Comparison of ENCODE assay signal across 9 mouse cellular contexts in the genomic region with DNA sequence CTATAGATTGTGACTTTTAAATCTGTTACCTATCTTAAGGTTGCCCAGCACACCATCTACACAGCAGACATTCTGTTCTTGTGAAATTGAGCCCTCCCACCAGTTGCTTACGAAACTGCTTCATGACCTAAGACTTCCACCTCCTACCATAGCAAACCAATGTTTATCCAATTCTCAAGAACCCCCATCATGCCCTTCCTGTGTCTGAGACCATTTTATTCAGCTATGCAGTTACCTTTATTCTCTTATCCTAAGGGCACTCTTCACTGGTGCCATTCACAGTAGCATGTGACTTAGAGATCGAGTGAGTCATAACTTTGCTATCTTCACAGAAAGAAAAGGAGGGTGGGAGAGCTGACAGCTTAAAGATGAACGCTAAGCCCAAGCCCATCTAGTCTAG. TPM values are rescaled to one million over a fixed set of nuclear protein-coding genes. Genes with fewer than 3 reads are reported as not detected.
A peak's percentile ranks its signal among the peaks of the same experiment; 100 is the strongest.
DNase-seq lines count a peak whose midpoint lies in the region; ATAC-seq lines count a peak whose summit lies in the region.
"Had no signal": no experiment of that assay in that cellular context is flagged by ENCODE, and none has a peak within 500 bp of the region (broad histone marks: within the 10 kb centered on the region; RNA-seq: fewer than 3 reads in every experiment).

No protein-coding gene starts in this region.

- H3K36me3 ChIP-seq in midbrain, embryonic 14.5 days (ENCODE audit: control insufficient read depth, insufficient read depth, low read length), result no peaks in the 10 kb centered on the region

- H3K27me3 ChIP-seq in midbrain, embryonic 14.5 days (ENCODE audit: control insufficient read depth, insufficient read depth, low read length), result no peaks in the 10 kb centered on the region; the same call in 1 of the 2 replicates
- H3K27me3 ChIP-seq: Patski had no signal

- no peaks in the 10 kb centered on the region for H3K9me3 ChIP-seq in midbrain, embryonic 14.5 days (ENCODE audit: control insufficient read depth, low read length)

- ATAC-seq in inflammation-experienced regulatory T-cells, adult 6 months, result peak; percentile 8
- ATAC-seq in midbrain, embryonic 14.5 days (ENCODE audit: low FRiP score, low TSS enrichment), result no peak
- ATAC-seq: Patski had no signal

- H3K4me2 ChIP-seq in midbrain, embryonic 14.5 days (ENCODE audit: low read length), result peak overlapping the region; percentile 76

- H3K9ac ChIP-seq in midbrain, embryonic 14.5 days (replicated peaks; ENCODE audit: low read length), result no peak overlapping the region

- intact Hi-C loops in heart, postnatal 10 days (cut with DNase I), result loop anchor here (2.0 kb wide), 2 partner anchors 72 to 162 kb away; no protein-coding TSS in a partner anchor

- peaks cover 30% of the 10 kb centered on the region for H3K4me1 ChIP-seq in midbrain, embryonic 14.5 days (ENCODE audit: control insufficient read depth, insufficient read depth, low read length)

- 55% methylated on average over 3 of the region's 3 CpGs for WGBS in midbrain, embryonic 14.5 days

- H3K27ac ChIP-seq in midbrain, embryonic 14.5 days (replicated peaks; ENCODE audit: low read depth, low read length), result no peak overlapping the region

- DNase-seq in heart, adult 11 months, result peak; percentile 76
- no peak for DNase-seq in heart, postnatal 10 days
- peak; percentile 54 for DNase-seq in adipocyte (ENCODE audit: low spot score)
- DNase-seq in midbrain, embryonic 14.5 days, result no peak
- DNase-seq in ovary, adult 18-20 months (ENCODE audit: low spot score), result no peak
- DNase-seq in layer of hippocampus, postnatal 10 days (ENCODE audit: low spot score in 2 of 2), result no peak
- DNase-seq in kidney, postnatal 10 days, result no peak

- H3K4me3 ChIP-seq in midbrain, embryonic 14.5 days (replicated peaks; ENCODE audit: low read depth, low read length), result peak overlapping the region; percentile 62; the same call in 1 of the 2 replicates

RNA-seq across cellular contexts. Expression of a gene that starts 1.1 kb away (rescaled TPM):
- total RNA-seq in heart, postnatal 10 days (2021), result 10 to 100 TPM; 34.4 to 36.7 TPM
- polyA plus RNA-seq in inflammation-experienced regulatory T-cells, adult 6 months (2017; shearing (Covaris generic)), result 1 to 10 TPM; 2.3 to 4.2 (median 2.9) TPM
- 9.2 and 10.2 TPM in 2 replicates for polyA plus RNA-seq in midbrain, embryonic 14.5 days (2014; fragmentation: Nextera tagmentation; extraction: Ambion mirVana)
- 10 to 100 TPM; 49.1 to 51.0 TPM for total RNA-seq in layer of hippocampus, postnatal 10 days (2021)

Comparison
In these comparisons a context has a peak if more than half of its experiments do, and no peak if none do; other contexts are left out.
1. DNase-seq: peak in heart, adult 11 months (single experiment) and adipocyte (single experiment); none in heart, postnatal 10 days (0 of 2), midbrain, embryonic 14.5 days (single experiment), ovary, adult 18-20 months (single experiment), layer of hippocampus, postnatal 10 days (0 of 2) and kidney, postnatal 10 days (single experiment).